Mouse (Mus musculus) heart, adult 18-20 months (tissue): Measurements from ENCODE around the gene Ttyh2. TPM values are rescaled to one million over a fixed set of nuclear protein-coding genes. Genes with fewer than 3 reads are reported as not detected.

Experiments used
- DNase-seq, 2 experiments: peaks; one replicate each; pipeline ENCODE4 v3.0.0; 2021 to 2022; ENCODE audit warnings: mixed read lengths in 1 of 2
- total RNA-seq, 2 experiments: library from RNA; stranded (reverse); gene quantifications; 2 replicates each; pipeline ENCODE4 v1.2.3; 2021

The Ttyh2 gene
- total RNA-seq, 2 experiments from 2014 or later = 3.5 to 4.1 TPM

GRCm38 (mm10) chr11:114764820-114765818 is 89.9 kb downstream of the Ttyh2 start, which contains the start of gene Kif19a:
Gene Kif19a, plus strand, starts transcription at chr11:114765388.
- peak; percentile 68 to 76 for DNase-seq

GRCm38 (mm10) chr11:114769911-114770310 is 94.7 kb downstream of the Ttyh2 start:
- DNase-seq = no peak

Other genes starting within 250 kb of the Ttyh2 start
- 100 to 1,000 TPM; 681 to 698 TPM for gene Rpl38, start 6.9 kb upstream of the Ttyh2 start, total RNA-seq
- under 1 TPM in 1 of 2 experiments, not detected in 1; 0.46 TPM for gene Dnaic2, start 52.0 kb downstream of the Ttyh2 start, total RNA-seq
- 1 to 10 TPM in 1 of 2 experiments, under 1 TPM in 1; 0.42 to 1.3 TPM for gene Kif19a, start 90.0 kb downstream of the Ttyh2 start, total RNA-seq
- not detected for gene Btbd17, start 120.5 kb downstream of the Ttyh2 start, total RNA-seq
- not detected for gene Gpr142, start 123.5 kb downstream of the Ttyh2 start, total RNA-seq
- gene Gprc5c, start 175.7 kb downstream of the Ttyh2 start, total RNA-seq = 1 to 10 TPM; 5.1 to 7.5 TPM
- under 1 TPM; 0.62 to 0.98 TPM for gene Cd300a, start 214.6 kb downstream of the Ttyh2 start, total RNA-seq